Mouse (Mus musculus) c-Kit-positive CD71-negative TER-119-negative erythroid progenitor cells, embryonic 14.5 days (primary cell): Measurements from ENCODE around the gene Ntm.

Source experiments
- DNase-seq: peaks from one replicate; pipeline ENCODE4 v3.0.0-alpha.2; 2013; ENCODE audit warnings: low read depth

Ntm gene

GRCm38 (mm10) chr9:29884062-29884461, 78.9 kb downstream of the Ntm start:
- no peak for DNase-seq

DNA sequence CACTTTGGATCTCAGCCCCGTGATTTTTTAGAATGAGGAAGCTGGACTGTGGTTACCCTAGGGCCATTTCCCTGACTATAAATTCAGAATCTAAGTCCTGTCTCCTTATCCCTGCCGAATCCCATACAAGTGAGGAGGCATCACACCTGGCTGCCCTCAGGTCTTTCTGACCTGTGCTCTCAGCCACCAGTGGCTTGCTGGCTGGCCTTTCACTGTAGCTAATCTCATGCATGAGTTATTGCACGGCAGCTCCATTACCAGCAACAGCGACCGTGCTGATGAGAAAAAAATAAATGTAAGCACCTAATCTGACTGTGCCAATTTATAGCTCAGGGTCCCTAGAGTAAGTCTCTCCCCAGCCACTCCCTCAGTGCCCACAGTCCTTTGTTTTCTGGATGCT, 81.3 kb downstream of the Ntm start:
- no peak for DNase-seq

DNA sequence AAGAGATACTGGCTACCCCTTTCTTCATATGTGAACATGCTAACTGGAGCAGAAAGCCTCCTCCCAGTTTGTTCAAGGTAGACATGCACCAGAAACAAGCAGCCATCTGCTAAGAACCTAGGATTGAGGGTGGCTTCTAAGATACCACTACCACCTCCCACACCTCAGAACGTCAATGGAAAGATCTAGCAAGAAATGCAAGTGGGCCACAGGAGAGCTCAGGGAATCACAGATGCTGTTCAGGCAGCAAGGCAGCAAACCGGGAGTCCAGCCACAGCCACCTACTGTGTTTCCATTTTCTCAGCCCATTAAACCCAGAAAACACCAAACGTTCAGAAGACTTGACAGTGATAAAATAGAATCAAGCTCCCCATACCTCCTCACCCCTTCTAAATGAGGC, 85.4 kb downstream of the Ntm start:
- no peak for DNase-seq

DNA sequence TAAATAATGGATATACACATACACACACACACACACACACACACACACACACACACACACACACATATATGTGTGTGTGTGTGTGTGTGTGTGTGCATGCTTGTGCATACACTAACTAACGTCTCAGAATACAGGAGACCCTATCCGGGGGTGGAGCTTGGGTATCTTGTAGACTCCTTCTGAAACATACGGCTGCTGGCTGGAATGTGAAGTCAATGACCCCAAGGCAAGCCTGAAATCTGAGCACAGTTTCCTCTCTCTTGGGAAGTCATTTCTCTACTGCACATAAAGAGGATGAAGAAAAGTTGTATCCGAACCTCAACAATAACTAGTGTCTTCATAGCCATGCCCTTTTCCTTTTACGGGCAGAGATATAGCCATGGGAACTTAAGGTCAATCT, 95.2 kb downstream of the Ntm start:
- DNase-seq: no peak

DNA sequence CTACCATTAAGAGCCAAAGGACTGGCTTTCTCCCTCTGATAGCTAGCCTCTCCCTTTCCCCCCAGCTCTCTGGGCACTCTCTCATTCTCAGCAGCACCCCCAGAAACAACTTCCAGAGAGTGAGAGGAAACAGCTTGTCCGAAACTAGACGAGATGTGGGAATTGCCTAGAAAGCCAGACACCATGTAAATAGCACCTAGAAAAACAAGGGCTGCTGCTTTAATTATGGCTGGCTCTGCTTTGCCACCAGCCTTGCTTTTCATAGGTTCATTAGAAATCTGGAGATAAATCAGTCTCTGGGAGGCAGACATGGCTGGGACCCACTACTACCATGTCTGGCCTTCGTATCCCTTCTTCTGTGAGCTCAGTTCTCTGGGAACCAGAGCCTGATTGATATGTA, 96.1 kb downstream of the Ntm start:
- DNase-seq: no peak

DNA sequence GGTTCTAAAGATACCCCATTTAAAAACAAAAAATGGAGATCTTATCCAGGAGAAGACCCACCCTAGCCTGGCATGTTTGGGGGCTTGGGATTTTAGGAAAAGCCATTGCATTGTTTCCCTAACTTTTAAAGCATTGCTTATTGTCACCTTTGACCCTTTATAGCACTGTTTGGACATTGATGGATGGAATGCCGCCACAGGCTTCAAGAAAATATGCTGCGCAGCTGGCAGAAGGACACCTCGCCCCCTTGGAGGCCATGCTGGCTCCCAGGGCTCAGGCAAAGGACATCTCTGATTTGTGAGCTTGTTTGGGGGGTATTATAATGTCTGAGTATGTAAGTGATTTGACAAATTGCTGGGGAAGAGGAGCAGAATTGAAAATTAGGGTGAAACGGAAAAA, 96.8 kb downstream of the Ntm start:
- no peak for DNase-seq

DNA sequence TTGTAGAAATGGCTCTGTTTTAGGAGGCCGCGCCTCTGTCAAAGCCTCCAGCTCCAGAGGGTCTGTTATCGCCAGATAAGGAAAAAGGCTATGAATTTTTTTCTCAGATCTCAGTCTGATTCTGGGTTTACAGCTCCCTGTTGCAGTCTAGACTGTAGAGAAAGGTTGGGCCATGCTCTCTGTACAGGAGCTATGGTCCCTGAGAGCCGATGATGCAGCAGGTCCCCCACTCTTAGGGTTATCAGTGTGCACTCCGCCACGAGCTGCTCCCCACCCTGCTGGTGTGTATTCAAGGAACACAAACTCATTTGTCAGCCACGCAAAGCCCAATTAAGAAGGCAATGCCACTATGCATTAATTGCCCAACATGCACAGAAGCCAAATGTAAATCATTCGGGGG, 97.4 kb downstream of the Ntm start:
- DNase-seq: no peak

- DNase-seq: no peak
Observed at GRCm38 (mm10) chr9:29864886-29865285, 98.1 kb downstream of the Ntm start.

- DNase-seq: no peak
Observed at GRCm38 (mm10) chr9:29862408-29862807, 100.5 kb downstream of the Ntm start.

GRCm38 (mm10) chr9:29859256-29860048, 103.5 kb downstream of the Ntm start:
- no peak for DNase-seq

DNA sequence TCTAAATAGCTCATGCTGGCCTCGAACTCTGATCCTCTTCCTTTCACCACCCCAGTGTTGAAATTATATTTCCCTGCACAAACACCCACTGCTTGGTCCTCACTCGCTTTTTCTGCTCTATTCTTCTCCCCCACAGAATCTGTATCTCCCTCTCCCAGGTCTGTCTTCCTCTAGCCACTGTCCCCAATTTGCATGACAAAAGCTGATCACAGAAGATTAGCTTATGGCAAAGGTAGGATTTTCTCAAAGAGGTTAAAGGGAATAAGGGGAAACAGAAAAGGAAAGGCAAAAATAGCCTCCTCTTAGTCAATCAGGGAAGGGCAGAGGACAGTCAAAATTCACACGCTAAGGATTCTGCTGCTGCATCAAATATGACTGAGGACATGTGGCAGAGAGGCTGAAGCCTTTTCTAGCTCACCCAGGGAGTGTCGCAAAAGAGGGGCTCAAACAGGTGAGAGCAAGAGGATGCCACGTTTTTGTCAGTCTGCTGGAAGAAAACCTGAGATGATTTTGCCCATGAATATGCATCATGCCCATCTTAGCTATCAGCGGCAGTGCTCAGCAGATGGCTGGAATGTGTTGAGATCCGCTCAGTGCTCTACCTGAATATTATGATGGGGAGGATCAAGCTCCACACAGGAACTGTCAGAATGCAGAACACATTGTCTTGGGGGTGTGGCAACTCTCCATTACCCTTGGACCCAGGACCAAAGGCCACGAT, 114.0 kb downstream of the Ntm start:
- no peak for DNase-seq

GRCm38 (mm10) chr9:29837344-29837743, 125.6 kb downstream of the Ntm start:
- no peak for DNase-seq

GRCm38 (mm10) chr9:29834911-29835310, 128.0 kb downstream of the Ntm start:
- no peak for DNase-seq

DNA sequence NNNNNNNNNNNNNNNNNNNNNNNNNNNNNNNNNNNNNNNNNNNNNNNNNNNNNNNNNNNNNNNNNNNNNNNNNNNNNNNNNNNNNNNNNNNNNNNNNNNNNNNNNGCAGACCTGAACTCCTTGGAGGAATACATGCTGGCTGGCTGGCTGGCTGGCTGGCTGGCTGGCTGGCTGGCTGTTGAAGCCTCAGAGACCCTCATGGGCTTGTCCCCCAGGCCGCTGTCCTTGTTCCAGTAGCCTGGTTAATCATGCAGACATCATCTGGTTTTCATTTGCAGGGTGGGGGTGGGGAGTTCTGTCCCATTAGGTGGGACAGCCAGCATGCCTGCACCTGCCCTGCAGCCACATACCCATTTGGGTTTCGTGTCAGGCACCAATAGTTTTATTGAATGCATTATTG, 129.2 kb downstream of the Ntm start:
- no peak for DNase-seq

DNA sequence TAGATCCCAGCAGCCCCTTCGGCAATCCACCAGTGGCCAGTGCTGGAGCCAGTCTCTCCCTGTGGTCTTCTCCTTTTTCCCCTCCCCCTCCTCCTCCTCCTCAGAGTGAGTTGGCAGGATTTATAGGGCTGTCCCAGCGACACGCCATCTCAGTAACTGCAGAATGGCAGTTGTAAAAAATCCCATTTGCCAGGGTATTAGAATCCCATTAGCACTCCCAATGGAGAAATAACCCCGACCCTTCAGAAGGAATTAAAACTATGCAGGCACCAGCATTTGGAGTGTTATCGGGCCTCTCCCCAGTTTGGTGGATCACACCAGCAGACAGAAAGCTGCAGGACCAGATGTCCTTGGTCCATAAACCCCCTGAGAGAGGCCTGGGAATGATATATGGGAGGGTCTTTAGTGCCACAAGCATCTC, 135.7 kb downstream of the Ntm start:
- DNase-seq: no peak

DNA sequence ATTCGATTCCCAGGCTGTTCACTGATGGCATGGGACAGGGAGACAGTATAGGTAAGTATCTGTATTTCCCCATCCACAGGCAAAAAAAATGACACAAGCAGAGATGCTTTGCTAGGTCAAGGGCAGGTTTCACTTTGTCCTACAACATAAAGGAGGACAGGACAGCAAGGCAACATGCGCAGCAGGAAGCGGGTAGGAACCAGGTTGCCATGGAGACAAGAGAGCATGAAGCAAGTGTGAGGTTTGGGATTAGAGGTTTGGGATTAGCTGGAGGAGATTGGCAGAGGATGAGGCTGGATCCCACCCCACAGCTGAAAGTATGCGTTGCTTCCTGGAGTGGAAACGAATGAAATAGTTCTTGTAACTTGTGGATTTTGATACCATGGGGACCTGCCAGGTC, 137.7 kb downstream of the Ntm start:
- no peak for DNase-seq

GRCm38 (mm10) chr9:29823716-29824115, 139.2 kb downstream of the Ntm start:
- no peak for DNase-seq

GRCm38 (mm10) chr9:29812685-29813084, 150.3 kb downstream of the Ntm start:
- no peak for DNase-seq

DNA sequence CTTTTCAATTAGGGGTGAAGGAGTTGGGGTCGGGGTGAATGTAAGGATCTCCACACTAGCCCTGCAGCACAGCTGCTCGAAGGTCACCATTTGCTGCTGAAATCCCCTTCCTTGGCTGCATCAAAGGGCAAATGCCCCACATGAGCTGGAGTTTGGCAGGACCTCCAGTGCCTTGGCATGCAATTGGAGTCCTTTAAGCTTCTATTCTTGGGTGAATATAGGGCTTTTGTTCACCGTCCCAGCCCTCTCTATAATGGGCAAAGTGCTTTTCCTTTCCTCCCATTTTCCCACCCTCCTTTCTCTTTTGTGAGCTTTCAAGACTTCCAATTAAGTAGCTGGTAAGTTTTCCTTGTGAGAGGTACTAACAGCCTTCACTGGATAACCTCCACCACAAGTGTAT, 156.2 kb downstream of the Ntm start:
- DNase-seq: no peak

- no peak for DNase-seq
Observed at GRCm38 (mm10) chr9:29804483-29804882, 158.5 kb downstream of the Ntm start.

GRCm38 (mm10) chr9:29803738-29804285, 159.1 kb downstream of the Ntm start:
- no peak for DNase-seq

DNA sequence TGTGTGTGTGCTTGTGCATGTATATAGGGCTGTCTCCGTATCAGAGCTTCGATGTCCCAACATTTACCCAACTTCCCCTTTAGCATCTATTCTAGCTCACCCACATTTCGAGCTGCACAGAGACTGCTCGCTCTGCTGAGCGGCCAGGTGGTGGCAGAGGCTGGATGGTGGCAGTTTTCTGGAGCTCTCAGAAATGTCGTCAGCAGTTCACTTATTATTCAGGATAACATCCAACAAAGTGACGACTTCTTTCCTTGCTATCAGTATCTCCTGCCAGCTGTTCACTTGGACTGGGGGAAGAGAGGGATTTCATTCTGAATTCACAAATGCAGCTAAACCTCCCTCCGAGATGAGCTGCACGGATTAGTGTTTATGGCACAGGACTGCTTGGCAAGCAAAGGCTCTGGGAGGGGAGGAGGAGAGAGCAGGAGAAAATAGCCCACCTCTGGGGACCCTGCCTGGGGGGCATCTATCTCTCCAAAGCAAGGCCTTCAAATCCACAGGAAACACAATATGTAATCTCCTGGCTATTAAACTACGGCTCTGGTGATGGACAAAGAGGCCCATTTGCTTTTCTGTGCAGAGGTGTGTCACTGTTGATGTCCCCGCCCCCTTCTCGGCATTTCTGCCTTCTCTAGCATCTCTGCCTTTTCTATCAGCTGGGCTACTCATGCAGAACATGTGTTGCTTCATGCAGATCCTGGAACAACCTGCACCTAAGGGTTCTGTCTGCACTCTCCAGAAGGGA, 159.8 kb downstream of the Ntm start:
- DNase-seq: no peak
